Mouse (Mus musculus) lung, postnatal 0 days (tissue): ENCODE measurements around the gene Specc1. TPM values are rescaled to one million over a fixed set of nuclear protein-coding genes. Genes with fewer than 3 reads are reported as not detected.

ENCODE experiments used
- ATAC-seq: fragments of 200-750 bp; cut with Nextera tagmentation; 2 replicates; pipeline ENCODE4 v1.8.0; 2017; ENCODE audit warnings: moderate library complexity
- DNase-seq: peaks from one replicate; pipeline ENCODE4 v3.0.0-alpha.2; 2016; ENCODE audit warnings: low spot score
- H3K27ac ChIP-seq: fragments of 300-500 bp; sonication (generic); 2 replicates; pipeline ENCODE4 v1.5.1; 2014; ENCODE audit warnings: antibody characterized with exemption, mild to moderate bottlenecking, low read length, mixed read lengths
- H3K27me3 ChIP-seq: fragments of 300-500 bp; sonication (generic); replicated peaks from 2 replicates; pipeline ENCODE4 v1.6.1; 2014; ENCODE audit warnings: low read length, mixed read lengths; ENCODE audit not compliant: insufficient read depth
- H3K36me3 ChIP-seq: fragments of 300-500 bp; sonication (generic); 2 replicates; pipeline ENCODE4 v1.6.1; 2014; ENCODE audit warnings: low read length, mixed read lengths; ENCODE audit not compliant: insufficient read depth
- H3K4me1 ChIP-seq: fragments of 300-500 bp; sonication (generic); 2 replicates; pipeline ENCODE4 v1.6.1; 2014; ENCODE audit warnings: antibody characterized with exemption, low read depth, low read length, mixed read lengths; ENCODE audit not compliant: insufficient read depth
- H3K4me2 ChIP-seq: fragments of 300-500 bp; sonication (generic); replicated peaks from 2 replicates; pipeline ENCODE4 v1.6.1; 2014; ENCODE audit warnings: low read depth, mild to moderate bottlenecking, low read length, moderate library complexity, mixed read lengths
- H3K4me3 ChIP-seq: fragments of 300-500 bp; sonication (generic); 2 replicates; pipeline ENCODE4 v1.5.1; 2014; ENCODE audit warnings: low read depth, low read length
- H3K9ac ChIP-seq: fragments of 300-500 bp; sonication (generic); replicated peaks from 2 replicates; pipeline ENCODE4 v1.6.1; 2014; ENCODE audit warnings: low read depth, mild to moderate bottlenecking
- H3K9me3 ChIP-seq: fragments of 300-500 bp; sonication (generic); 2 replicates; pipeline ENCODE4 v1.6.1; 2016; ENCODE audit warnings: low read length, mixed read lengths
- CTCF ChIP-seq: IDR thresholded peaks from 2 replicates; pipeline ENCODE4 v1.5.1; 2016; ENCODE audit warnings: antibody characterized with exemption, mild to moderate bottlenecking
- EP300 ChIP-seq: IDR thresholded peaks from 2 replicates; pipeline ENCODE4 v1.6.1; 2016; ENCODE audit warnings: antibody characterized with exemption, mild to moderate bottlenecking, control low read depth
- WGBS: fragments of 180-500 bp; shearing (Covaris S2); extraction: QIAGEN DNeasy Blood & Tissue Kit; methylation state at CpG from one replicate; pipeline ENCODE4 v1.1.7; 2014; 5-methylcytosine and 5-hydroxymethylcytosine counted together
- polyA plus RNA-seq: library from polyadenylated mRNA; unstranded; fragments of >200 nt; fragmentation: Nextera tagmentation; extraction: Ambion mirVana; gene quantifications from 2 replicates; pipeline ENCODE4 v1.2.1, GENCODE M21; 2015

The Specc1 gene
- polyA plus RNA-seq, 1 experiment from 2014 or later, result 14.7 TPM

DNA sequence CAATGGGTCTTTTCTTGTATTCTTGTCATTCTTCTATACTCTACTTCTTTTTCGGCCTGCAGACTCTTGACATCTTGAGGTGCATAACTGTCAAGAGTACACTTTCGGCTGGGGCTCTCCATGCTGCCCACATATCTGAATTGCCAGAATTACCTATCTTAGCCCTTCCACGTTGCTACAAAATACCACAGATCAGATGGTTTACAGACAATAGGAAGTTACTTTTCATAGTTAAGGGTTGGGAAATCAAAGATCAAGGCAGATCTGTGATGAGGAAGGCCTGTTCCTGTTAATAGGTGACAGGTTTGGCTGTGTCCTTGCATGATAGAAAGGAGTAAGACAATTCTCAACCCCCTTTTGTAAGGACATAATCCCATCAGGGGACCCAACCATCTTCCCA is 209.9 kb downstream of the Specc1 start:
- 73% methylated on average over 3 of the region's 3 CpGs for WGBS
- H3K27ac ChIP-seq, result no peak overlapping the region
- H3K27me3 ChIP-seq, result no peaks in the 10 kb centered on the region
- H3K4me1 ChIP-seq, result no peaks in the 10 kb centered on the region
- ATAC-seq, result no peak
- TF ChIP-seq CTCF (no peak), EP300 (no peak)
- no peaks in the 10 kb centered on the region for H3K9me3 ChIP-seq
- no peak overlapping the region for H3K9ac ChIP-seq
- no peak overlapping the region for H3K4me3 ChIP-seq
- no peak overlapping the region for H3K4me2 ChIP-seq
- no peak for DNase-seq
- no peaks in the 10 kb centered on the region for H3K36me3 ChIP-seq

DNA sequence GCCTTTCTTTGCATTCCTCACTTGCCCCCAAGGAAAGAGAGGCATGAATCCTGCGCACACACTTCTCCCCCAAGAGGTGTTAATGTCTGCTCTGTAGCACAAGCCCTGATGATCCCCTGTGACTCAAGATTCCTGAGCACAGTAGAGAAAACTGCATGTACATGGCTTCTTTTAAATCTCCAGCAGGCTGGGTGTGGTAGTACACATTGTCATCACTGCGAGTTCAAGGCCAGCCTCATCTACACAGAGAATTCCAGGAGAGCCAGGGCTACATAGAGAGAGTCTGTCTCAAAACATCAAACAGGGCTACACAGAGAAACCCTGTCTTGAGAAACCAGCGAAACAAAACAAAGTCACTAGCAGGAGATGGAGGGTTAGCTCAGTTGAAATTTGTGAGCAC is 211.6 kb downstream of the Specc1 start:
- no peak overlapping the region for H3K4me3 ChIP-seq
- no peaks in the 10 kb centered on the region for H3K4me1 ChIP-seq
- no peak overlapping the region for H3K27ac ChIP-seq
- WGBS, result 87% methylated on average over 3 of the region's 3 CpGs
- H3K27me3 ChIP-seq, result no peaks in the 10 kb centered on the region
- no peaks in the 10 kb centered on the region for H3K36me3 ChIP-seq
- no peak overlapping the region for H3K9ac ChIP-seq
- no peak for TF ChIP-seq CTCF
- no peak for TF ChIP-seq EP300
- ATAC-seq, result no peak
- no peak for DNase-seq
- no peaks in the 10 kb centered on the region for H3K9me3 ChIP-seq
- H3K4me2 ChIP-seq, result no peak overlapping the region

DNA sequence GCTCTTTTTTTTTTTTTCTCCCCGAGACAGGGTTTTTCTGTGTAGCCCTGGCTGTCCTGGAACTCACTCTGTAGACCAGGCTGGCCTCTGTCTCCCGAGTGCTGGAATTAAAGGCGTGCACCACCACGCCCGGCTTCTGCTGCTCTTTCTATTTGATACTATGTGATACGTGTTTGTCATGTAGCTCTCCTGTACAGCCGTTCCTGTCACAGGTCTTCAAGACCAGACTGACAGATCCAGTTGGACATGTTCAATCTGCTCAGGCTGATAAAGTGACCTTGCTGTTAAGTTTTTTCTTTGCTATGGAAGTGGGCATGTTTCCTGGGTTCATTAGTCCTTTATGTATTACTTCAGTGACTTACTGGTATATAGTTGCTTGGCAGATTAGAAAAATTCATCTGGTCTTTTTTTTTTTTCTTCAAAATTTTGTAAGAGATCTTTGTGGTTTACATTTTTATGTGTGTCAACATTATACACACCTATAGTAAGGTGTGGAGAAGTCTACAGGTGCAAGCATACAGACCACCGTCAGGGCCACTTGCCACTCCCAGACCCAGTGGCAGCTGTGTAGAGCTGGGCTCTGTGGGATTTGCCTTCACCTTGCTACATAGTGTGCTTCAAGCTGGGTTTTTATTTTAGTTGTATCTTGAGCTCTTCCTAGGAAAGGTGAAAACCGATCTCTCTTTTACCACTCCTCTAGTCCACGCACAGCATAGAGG is 221.0 kb downstream of the Specc1 start:
- Histone ChIP-seq H3K36me3 (no peaks in the 10 kb centered on the region), H3K4me1 (no peaks in the 10 kb centered on the region), H3K27me3 (no peaks in the 10 kb centered on the region), H3K9me3 (no peaks in the 10 kb centered on the region), H3K9ac (no peak overlapping the region), H3K4me3 (no peak overlapping the region), H3K27ac (no peak overlapping the region), H3K4me2 (no peak overlapping the region)
- DNase-seq, result no peak
- TF ChIP-seq EP300 (no peak), CTCF (no peak)
- 68% methylated on average over 10 of the region's 10 CpGs for WGBS
- no peak for ATAC-seq

DNA sequence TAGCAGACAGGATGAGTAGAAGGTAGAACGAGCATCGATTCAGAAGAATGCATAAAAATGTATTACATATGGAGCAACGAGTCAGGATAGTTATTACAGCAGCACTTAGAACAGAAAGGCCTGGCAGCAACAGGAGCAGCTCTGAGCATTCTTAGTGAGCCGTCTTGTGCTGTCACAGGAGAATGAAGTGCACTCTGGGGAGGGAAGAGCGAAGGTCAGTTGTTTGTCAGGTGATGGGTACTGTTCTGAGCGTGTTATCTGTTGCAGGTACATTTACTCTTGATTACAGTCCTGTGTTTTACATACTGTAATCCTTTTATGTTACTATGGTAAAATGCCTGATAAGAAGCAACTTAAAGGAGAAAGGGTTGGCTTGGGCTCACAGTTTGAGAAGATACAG is 224.2 kb downstream of the Specc1 start:
- H3K27ac ChIP-seq, result no peak overlapping the region
- no peaks in the 10 kb centered on the region for H3K27me3 ChIP-seq
- H3K4me2 ChIP-seq, result no peak overlapping the region
- no peaks in the 10 kb centered on the region for H3K36me3 ChIP-seq
- no peak overlapping the region for H3K4me3 ChIP-seq
- H3K4me1 ChIP-seq, result no peaks in the 10 kb centered on the region
- DNase-seq, result no peak
- no peaks in the 10 kb centered on the region for H3K9me3 ChIP-seq
- H3K9ac ChIP-seq, result no peak overlapping the region
- 88% methylated on average over 6 of the region's 6 CpGs for WGBS
- TF ChIP-seq EP300 (no peak), CTCF (no peak)
- ATAC-seq, result no peak

DNA sequence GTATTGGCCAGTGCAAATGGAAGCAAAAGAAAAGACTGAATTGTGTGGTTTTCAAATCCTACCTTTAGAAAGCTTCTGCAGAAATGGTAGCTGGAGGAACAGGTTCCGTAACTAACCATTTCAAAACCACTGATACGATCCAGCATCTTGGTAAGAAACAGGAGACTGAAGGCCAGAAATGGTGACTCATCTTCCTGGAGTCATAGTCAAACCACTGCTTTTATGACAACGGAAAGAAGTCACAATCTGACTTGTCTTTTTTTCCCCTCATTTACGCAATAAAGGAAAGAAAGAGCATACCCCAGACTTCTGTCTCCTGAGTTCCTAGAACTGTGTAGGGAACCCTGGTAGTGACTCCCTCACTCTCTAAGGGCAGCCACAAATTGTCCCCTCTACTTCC is 228.3 kb downstream of the Specc1 start:
- Histone ChIP-seq H3K4me2 (no peak overlapping the region), H3K4me1 (no peaks in the 10 kb centered on the region), H3K9me3 (no peaks in the 10 kb centered on the region), H3K9ac (no peak overlapping the region), H3K27ac (no peak overlapping the region), H3K4me3 (no peak overlapping the region), H3K36me3 (no peaks in the 10 kb centered on the region), H3K27me3 (no peaks in the 10 kb centered on the region)
- DNase-seq, result peak; percentile 6
- TF ChIP-seq EP300, result no peak
- WGBS, result 73% methylated on average over 4 of the region's 4 CpGs
- no peak for ATAC-seq

DNA sequence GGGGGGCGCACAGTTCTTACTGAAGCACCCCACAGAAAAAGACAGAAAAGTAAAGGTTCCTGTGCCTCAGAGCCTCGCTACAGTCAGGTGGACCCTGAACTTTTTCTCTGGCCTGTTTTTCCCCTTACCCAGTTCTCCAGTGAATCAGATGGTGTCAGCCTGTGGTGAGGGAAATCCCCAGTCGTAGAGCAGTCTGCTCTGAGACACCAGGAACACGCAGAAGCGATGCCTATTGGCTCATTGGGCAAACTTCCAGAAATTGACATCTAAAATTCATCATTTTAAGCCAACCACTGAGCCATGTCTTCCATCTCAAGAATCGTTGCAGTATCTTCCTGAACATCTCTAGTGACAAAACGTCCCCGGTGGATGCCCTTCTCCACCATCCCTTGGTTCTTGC is 230.5 kb downstream of the Specc1 start:
- H3K27me3 ChIP-seq, result no peaks in the 10 kb centered on the region
- H3K36me3 ChIP-seq, result no peaks in the 10 kb centered on the region
- TF ChIP-seq CTCF, result no peak
- no peak for TF ChIP-seq EP300
- DNase-seq (no peak), ATAC-seq (no peak)
- H3K9me3 ChIP-seq, result no peaks in the 10 kb centered on the region
- no peak overlapping the region for H3K9ac ChIP-seq
- 83% methylated on average over 8 of the region's 8 CpGs for WGBS
- no peaks in the 10 kb centered on the region for H3K4me1 ChIP-seq
- H3K4me3 ChIP-seq, result no peak overlapping the region
- H3K27ac ChIP-seq, result no peak overlapping the region
- H3K4me2 ChIP-seq, result no peak overlapping the region

DNA sequence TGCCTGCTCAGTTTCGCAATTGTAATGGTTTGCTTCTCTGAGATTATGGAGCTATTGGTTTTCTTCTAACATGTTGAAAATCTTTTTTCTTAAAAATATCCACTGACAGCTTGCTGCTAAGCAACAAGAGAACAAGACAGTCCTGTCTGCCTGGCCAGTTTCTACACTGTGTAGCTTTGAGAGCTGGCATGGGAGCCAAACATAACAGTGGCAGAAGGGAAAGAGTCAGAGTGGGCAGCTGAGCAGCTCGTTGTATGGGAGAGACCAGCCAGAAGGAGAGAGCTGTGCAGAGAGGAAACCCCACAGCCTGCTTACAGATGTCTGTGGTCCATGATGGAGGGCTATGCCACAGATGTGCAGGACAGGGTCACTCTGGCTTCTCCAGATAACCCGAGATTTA is 235.5 kb downstream of the Specc1 start:
- TF ChIP-seq CTCF (no peak), EP300 (no peak)
- Histone ChIP-seq H3K4me2 (no peak overlapping the region), H3K27ac (no peak overlapping the region), H3K27me3 (no peaks in the 10 kb centered on the region), H3K4me1 (no peaks in the 10 kb centered on the region), H3K9ac (no peak overlapping the region), H3K9me3 (no peaks in the 10 kb centered on the region), H3K36me3 (no peaks in the 10 kb centered on the region), H3K4me3 (no peak overlapping the region)
- no peak for ATAC-seq
- WGBS, result 71% methylated on average over 3 of the region's 3 CpGs
- no peak for DNase-seq
